Mouse (Mus musculus): ENCODE measurements at regions not wholly inside any gene's neighbourhood (a gene's known extent, or its start where the extent isn't known, plus 50 kb on each side); places are given as distances from the start of the nearest gene placed in this dataset.

DNA sequence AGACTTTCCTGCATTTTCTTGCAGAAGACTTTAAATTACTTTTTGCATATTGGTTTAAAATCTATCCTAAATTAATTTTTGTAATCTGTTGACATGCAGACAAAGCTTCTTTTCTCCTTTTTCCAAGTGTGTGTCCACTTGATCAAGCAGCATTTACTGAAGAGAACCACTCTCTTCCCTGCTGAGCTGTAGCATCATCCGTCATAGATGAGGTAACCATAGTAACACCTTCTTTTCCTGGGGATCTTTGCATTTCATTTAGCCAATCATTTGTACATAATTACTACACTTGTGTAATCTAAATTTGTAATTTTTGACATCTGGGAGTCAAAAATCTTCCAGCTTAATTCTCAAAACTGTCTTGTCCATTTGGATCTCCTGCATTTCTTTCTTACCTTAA is 53.2 kb upstream of the Dnajc1 start:
- no peak for ATAC-seq

Data from CD4-positive, CD25-positive, alpha-beta regulatory T cell, adult 4 months (primary cell).